In the genomic region with DNA sequence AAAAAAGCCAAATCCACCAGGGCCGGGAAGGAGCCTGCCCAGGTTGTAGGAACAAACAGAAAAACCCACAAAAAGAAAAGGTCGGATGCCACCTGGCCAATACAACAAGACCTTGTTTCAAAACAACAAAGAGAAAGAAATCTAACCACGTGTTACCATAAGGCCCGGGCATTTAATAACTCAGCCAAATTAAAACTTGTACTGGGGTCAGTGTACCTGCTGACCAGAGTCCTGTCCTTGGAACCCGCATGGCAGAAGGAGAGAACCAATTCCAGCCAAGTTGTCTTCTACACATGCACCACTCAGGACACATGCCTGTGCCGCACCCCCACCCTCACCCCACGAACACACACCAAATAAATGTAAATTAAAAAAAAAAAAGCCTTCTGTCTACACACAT, we compare ENCODE assay signal across 27 mouse cellular contexts. TPM values are rescaled to one million over a fixed set of nuclear protein-coding genes. Genes with fewer than 3 reads are reported as not detected.
"Had no signal": no experiment of that assay in that cellular context is flagged by ENCODE, and none has a peak within 500 bp of the region (broad histone marks: within the 10 kb centered on the region; RNA-seq: fewer than 3 reads in every experiment).

No protein-coding gene starts in this region.

- ATAC-seq: hindbrain, postnatal 0 days; inflammation-experienced regulatory T-cells, adult 6 months; intestine, embryonic 16.5 days; midbrain, embryonic 13.5 days; midbrain, embryonic 16.5 days had no signal

- H3K9me3 ChIP-seq: limb, embryonic 10.5 days; limb, embryonic 13.5 days; lung, embryonic 15.5 days; megakaryocyte, embryonic 14.5 days; midbrain, embryonic 10.5 days; midbrain, embryonic 13.5 days; neural tube, embryonic 13.5 days; stomach, embryonic 15.5 days had no signal

- H3K27me3 ChIP-seq: limb, embryonic 13.5 days; lung, embryonic 15.5 days; megakaryocyte, embryonic 14.5 days; midbrain, embryonic 13.5 days; neural tube, embryonic 13.5 days; stomach, embryonic 15.5 days had no signal

- H3K4me3 ChIP-seq: limb, embryonic 10.5 days; limb, embryonic 13.5 days; lung, embryonic 15.5 days; megakaryocyte, embryonic 14.5 days; midbrain, embryonic 10.5 days; midbrain, embryonic 13.5 days; myocyte; neural tube, embryonic 13.5 days; stomach, embryonic 15.5 days had no signal

- H3K4me1 ChIP-seq: lung, embryonic 15.5 days had no signal

- H3K27ac ChIP-seq: hindbrain, postnatal 0 days; kidney, postnatal 0 days; limb, embryonic 10.5 days; limb, embryonic 13.5 days; lung, embryonic 15.5 days; midbrain, embryonic 10.5 days; midbrain, embryonic 13.5 days; neural tube, embryonic 13.5 days; stomach, embryonic 15.5 days had no signal

- H3K4me2 ChIP-seq: limb, embryonic 13.5 days; lung, embryonic 15.5 days; midbrain, embryonic 13.5 days; stomach, embryonic 15.5 days had no signal

- DNase-seq: lung, adult 18-20 months; lung, postnatal 10 days; lung, postnatal 36 days; retina, postnatal 1 day; right cerebral cortex, postnatal 25 days; spleen, adult 18-20 months; thymus, postnatal 25 days had no signal

- H3K9ac ChIP-seq: limb, embryonic 13.5 days; lung, embryonic 15.5 days; midbrain, embryonic 13.5 days; neural tube, embryonic 13.5 days; stomach, embryonic 15.5 days had no signal

- H3K36me3 ChIP-seq: limb, embryonic 10.5 days; limb, embryonic 13.5 days; lung, embryonic 15.5 days; midbrain, embryonic 10.5 days; midbrain, embryonic 13.5 days; neural tube, embryonic 13.5 days; stomach, embryonic 15.5 days had no signal

RNA-seq across cellular contexts. Expression of a gene that starts 39.0 kb away (rescaled TPM):
- total RNA-seq: hindbrain, postnatal 0 days; layer of hippocampus, adult 8-10 months; layer of hippocampus, postnatal 14 days; left cerebral cortex, adult 8-10 months; left cerebral cortex, postnatal 14 days; monocyte, adult 5-6 weeks; neutrophil, adult 5-6 weeks had no signal
- polyA plus RNA-seq: inflammation-experienced regulatory T-cells, adult 6 months had no signal

RNA-seq across cellular contexts. Expression of a gene that starts 57.4 kb away (rescaled TPM):
- total RNA-seq: monocyte, adult 5-6 weeks; neutrophil, adult 5-6 weeks had no signal
